Mouse (Mus musculus) kidney, postnatal 0 days (tissue): Measurements from ENCODE around the gene Adamts9. TPM values are rescaled to one million over a fixed set of nuclear protein-coding genes. Genes with fewer than 3 reads are reported as not detected.

Experiments
- ATAC-seq: fragments of 200-750 bp; cut with Nextera tagmentation; replicated peaks from 2 replicates; pipeline ENCODE4 v1.8.0; 2017; ENCODE audit warnings: low read depth, moderate number of reproducible peaks, moderate TSS enrichment, moderate library complexity; ENCODE audit not compliant: low FRiP score
- DNase-seq: peaks from one replicate; pipeline ENCODE4 v3.0.0-alpha.2; 2016; ENCODE audit warnings: low spot score
- H3K27ac ChIP-seq: fragments of 300-500 bp; sonication (generic); 2 replicates; pipeline ENCODE4 v1.5.1; 2014; ENCODE audit warnings: mild to moderate bottlenecking
- H3K27me3 ChIP-seq: fragments of 300-500 bp; sonication (generic); 2 replicates; pipeline ENCODE4 v1.6.1; 2014; ENCODE audit warnings: low read length, mixed read lengths; ENCODE audit not compliant: insufficient read depth
- H3K36me3 ChIP-seq: fragments of 300-500 bp; sonication (generic); 2 replicates; pipeline ENCODE4 v1.6.1; 2014; ENCODE audit warnings: low read length, mixed read lengths; ENCODE audit not compliant: insufficient read depth
- H3K4me1 ChIP-seq: fragments of 300-500 bp; sonication (generic); replicated peaks from 2 replicates; pipeline ENCODE4 v1.6.1; 2014; ENCODE audit warnings: antibody characterized with exemption, low read length, mixed read lengths; ENCODE audit not compliant: insufficient read depth
- H3K4me2 ChIP-seq: fragments of 300-500 bp; sonication (generic); 2 replicates; pipeline ENCODE4 v1.6.1; 2014; ENCODE audit warnings: mild to moderate bottlenecking, low read length, moderate library complexity, mixed read lengths
- H3K4me3 ChIP-seq: fragments of 300-500 bp; sonication (generic); replicated peaks from 2 replicates; pipeline ENCODE4 v1.5.1; 2014; ENCODE audit warnings: low read depth, low read length
- H3K9ac ChIP-seq: fragments of 300-500 bp; sonication (generic); 2 replicates; pipeline ENCODE4 v1.6.1; 2014; ENCODE audit warnings: low read depth, low read length
- H3K9me3 ChIP-seq: fragments of 300-500 bp; sonication (generic); replicated peaks from 2 replicates; pipeline ENCODE4 v1.6.1; 2016; ENCODE audit warnings: low read length, inconsistent platforms, mixed read lengths
- CTCF ChIP-seq: IDR thresholded peaks from 2 replicates; pipeline ENCODE4 v1.5.1; 2016; ENCODE audit warnings: antibody characterized with exemption, low read depth, mild to moderate bottlenecking, moderate library complexity
- WGBS: fragments of 180-500 bp; shearing (Covaris S2); extraction: QIAGEN DNeasy Blood & Tissue Kit; methylation state at CpG from one replicate; pipeline ENCODE4 v1.1.7; 2014; 5-methylcytosine and 5-hydroxymethylcytosine counted together
- polyA plus RNA-seq: library from polyadenylated mRNA; unstranded; fragments of >200 nt; fragmentation: Nextera tagmentation; extraction: Ambion mirVana; gene quantifications from 2 replicates; pipeline ENCODE4 v1.2.1, GENCODE M21; 2015

Adamts9 gene
- polyA plus RNA-seq, 1 experiment from 2014 or later: 7.6 TPM

GRCm38 (mm10) chr6:92947337-92948042 is 4.2 kb upstream of the Adamts9 start:
- no peaks in the 10 kb centered on the region for H3K9me3 ChIP-seq
- H3K9ac ChIP-seq: no peak overlapping the region
- H3K4me1 ChIP-seq: no peaks in the 10 kb centered on the region
- no peak overlapping the region for H3K4me3 ChIP-seq
- no peak for ATAC-seq
- H3K27me3 ChIP-seq: no peaks in the 10 kb centered on the region
- 84% methylated on average over 6 of the region's 6 CpGs for WGBS
- no peak overlapping the region for H3K27ac ChIP-seq
- no peak overlapping the region for H3K4me2 ChIP-seq
- TF ChIP-seq CTCF: peak; percentile 52; the same call in 1 of the 2 replicates
- DNase-seq: no peak
- no peaks in the 10 kb centered on the region for H3K36me3 ChIP-seq

- 0 out of 2 replicates have a peak, but pooled peaks cover 1% of the 10 kb centered on the region for H3K4me1 ChIP-seq
- no peak for ATAC-seq
- no peak overlapping the region for H3K27ac ChIP-seq
- no peaks in the 10 kb centered on the region for H3K36me3 ChIP-seq
- no peaks in the 10 kb centered on the region for H3K9me3 ChIP-seq
- DNase-seq: peak; percentile 15
- H3K9ac ChIP-seq: 0 out of 2 replicates have a peak overlapping the region, but pooled peaks have one; percentile 76
- TF ChIP-seq CTCF: no peak
- H3K4me3 ChIP-seq: no peak overlapping the region
- no peaks in the 10 kb centered on the region for H3K27me3 ChIP-seq
- 55% methylated on average over 7 of the region's 7 CpGs for WGBS
- H3K4me2 ChIP-seq: peak overlapping the region; percentile 79; the same call in 1 of the 2 replicates
These were observed 1.4 kb upstream of the Adamts9 start for GRCm38 (mm10) chr6:92944711-92945110.

GRCm38 (mm10) chr6:92944048-92944685 is 875 bp upstream of the Adamts9 start:
- ATAC-seq (no peak), DNase-seq (peak; percentile 36)
- H3K27ac ChIP-seq: peak overlapping the region; percentile 91
- 8% methylated on average over 14 of the region's 14 CpGs for WGBS
- H3K36me3 ChIP-seq: no peaks in the 10 kb centered on the region
- H3K9ac ChIP-seq: peak overlapping the region; percentile 76; the same call in 1 of the 2 replicates
- H3K9me3 ChIP-seq: no peaks in the 10 kb centered on the region
- H3K4me3 ChIP-seq: peak overlapping the region; percentile 74
- H3K4me1 ChIP-seq: 0 out of 2 replicates have a peak, but pooled peaks cover 3% of the 10 kb centered on the region
- no peak for TF ChIP-seq CTCF
- H3K4me2 ChIP-seq: peak overlapping the region; percentile 79
- H3K27me3 ChIP-seq: no peaks in the 10 kb centered on the region

- no peak; the same call in 1 of the 2 replicates for ATAC-seq
- peaks cover 7% of the 10 kb centered on the region for H3K36me3 ChIP-seq
- H3K4me2 ChIP-seq: peak overlapping the region; percentile 79
- WGBS: under 1% methylated on average over 30 of the region's 30 CpGs
- TF ChIP-seq CTCF: no peak
- H3K27ac ChIP-seq: peak overlapping the region; percentile 91
- peak overlapping the region; percentile 76 for H3K9ac ChIP-seq
- no peaks in the 10 kb centered on the region for H3K9me3 ChIP-seq
- peak; percentile 67 for DNase-seq
- 0 out of 2 replicates have a peak, but pooled peaks cover 6% of the 10 kb centered on the region for H3K4me1 ChIP-seq
- H3K27me3 ChIP-seq: no peaks in the 10 kb centered on the region
- H3K4me3 ChIP-seq: peak overlapping the region; percentile 74
These were observed 1.4 kb downstream of the Adamts9 start for GRCm38 (mm10) chr6:92941756-92942420.

GRCm38 (mm10) chr6:92941281-92941731 is 2.0 kb downstream of the Adamts9 start:
- peak overlapping the region; percentile 74 for H3K4me3 ChIP-seq
- under 1% methylated on average over 21 of the region's 21 CpGs for WGBS
- H3K4me2 ChIP-seq: peak overlapping the region; percentile 79
- no peaks in the 10 kb centered on the region for H3K27me3 ChIP-seq
- H3K4me1 ChIP-seq: 0 out of 2 replicates have a peak, but pooled peaks cover 6% of the 10 kb centered on the region
- peak; percentile 98 for DNase-seq
- peak overlapping the region; percentile 91 for H3K27ac ChIP-seq
- ATAC-seq: peak; percentile 88
- H3K9ac ChIP-seq: peak overlapping the region; percentile 76
- H3K36me3 ChIP-seq: peaks cover 12% of the 10 kb centered on the region
- TF ChIP-seq CTCF: peak; percentile 76
- no peaks in the 10 kb centered on the region for H3K9me3 ChIP-seq
